Mouse (Mus musculus): ENCODE data around the gene Ffar2.

- TF ChIP-seq EP300 (IDR thresholded peaks at IDR 0.05; ENCODE audit: low read depth), result no peak
- TF ChIP-seq CTCF (IDR thresholded peaks at IDR 0.05; ENCODE audit: low read depth), result no peak
Observed at GRCm38 (mm10) chr7:30811757-30812290, 11.8 kb downstream of the Ffar2 start.

Data from heart, postnatal 0 days (tissue).